Mouse (Mus musculus) hindbrain, postnatal 0 days (tissue): ENCODE data around the gene Pdik1l. TPM values are rescaled to one million over a fixed set of nuclear protein-coding genes. Genes with fewer than 3 reads are reported as not detected.
A peak's percentile ranks its signal among the peaks of the same experiment; 100 is the strongest.
"Not testable (repeated sequence)": the region's sequence is repeated elsewhere in the genome, so short reads cannot be mapped to it uniquely, and the experiment has no call there.

Experiments used
- ATAC-seq: fragments of 200-750 bp; cut with Nextera tagmentation; 2 replicates; pipeline ENCODE4 v1.8.0; 2017; ENCODE audit warnings: mild to moderate bottlenecking, moderate TSS enrichment, moderate library complexity
- DNase-seq: peaks from one replicate; pipeline ENCODE4 v3.0.0-alpha.2; 2015; ENCODE audit warnings: low spot score
- H3K27ac ChIP-seq: fragments of 300-500 bp; sonication (generic); 2 replicates; pipeline ENCODE4 v1.5.1; 2014; ENCODE audit warnings: mild to moderate bottlenecking
- H3K27me3 ChIP-seq: fragments of 300-500 bp; sonication (generic); 2 replicates; pipeline ENCODE4 v1.6.1; 2014; ENCODE audit warnings: low read length, mixed read lengths; ENCODE audit not compliant: insufficient read depth
- H3K36me3 ChIP-seq: fragments of 300-500 bp; sonication (generic); 2 replicates; pipeline ENCODE4 v1.6.1; 2014; ENCODE audit warnings: low read length, mixed read lengths; ENCODE audit not compliant: insufficient read depth
- H3K4me1 ChIP-seq: fragments of 300-500 bp; sonication (generic); 2 replicates; pipeline ENCODE4 v1.6.1; 2014; ENCODE audit warnings: antibody characterized with exemption, low read length, mixed read lengths; ENCODE audit not compliant: insufficient read depth
- H3K4me2 ChIP-seq: fragments of 300-500 bp; sonication (generic); 2 replicates; pipeline ENCODE4 v1.6.1; 2014; ENCODE audit warnings: low read depth, mild to moderate bottlenecking, low read length, moderate library complexity, mixed read lengths
- H3K4me3 ChIP-seq: fragments of 300-500 bp; sonication (generic); 2 replicates; pipeline ENCODE4 v1.5.1; 2014; ENCODE audit warnings: low read length
- H3K9ac ChIP-seq: fragments of 300-500 bp; sonication (generic); replicated peaks from 2 replicates; pipeline ENCODE4 v1.6.1; 2014; ENCODE audit warnings: mild to moderate bottlenecking, low read length, moderate library complexity, mixed read lengths
- H3K9me3 ChIP-seq: fragments of 300-500 bp; sonication (generic); 2 replicates; pipeline ENCODE4 v1.6.1; 2016; ENCODE audit warnings: low read length, mixed read lengths
- CTCF ChIP-seq: IDR thresholded peaks from 2 replicates; pipeline ENCODE4 v1.5.1; 2016; ENCODE audit warnings: antibody characterized with exemption, control low read depth, low read depth
- whole genome bisulfite sequencing: fragments of 180-500 bp; shearing (Covaris S2); extraction: QIAGEN DNeasy Blood & Tissue Kit; methylation state at CpG from one replicate; pipeline ENCODE4 v1.1.7; 2014; 5-methylcytosine and 5-hydroxymethylcytosine counted together
- polyA plus RNA-seq: library from polyadenylated mRNA; unstranded; fragments of >200 nt; fragmentation: Nextera tagmentation; extraction: Ambion mirVana; gene quantifications from 2 replicates; pipeline ENCODE4 v1.2.1, GENCODE M21; 2015
- total RNA-seq: library from RNA; depleted of rRNA; stranded (reverse); fragments of >200 nt; gene quantifications from 2 replicates; pipeline ENCODE4 v1.2.3, GENCODE M21; 2014

Pdik1l gene
- total and polyA plus RNA-seq, 2 experiments from 2014 or later, result 24.8 to 35.2 TPM

- H3K9me3 ChIP-seq, result no peaks in the 10 kb centered on the region
- H3K27me3 ChIP-seq, result no peaks in the 10 kb centered on the region
- no peak overlapping the region for H3K27ac ChIP-seq
- H3K9ac ChIP-seq, result no peak overlapping the region
- ATAC-seq, result no peak
- 0 out of 2 replicates have a peak overlapping the region, but pooled peaks have one; percentile 5 for H3K4me2 ChIP-seq
- 10% methylated on average over 14 of the region's 14 CpGs for WGBS
- peak; percentile 34 for DNase-seq
- H3K36me3 ChIP-seq, result peaks cover 18% of the 10 kb centered on the region
- H3K4me3 ChIP-seq, result no peak overlapping the region
- no peaks in the 10 kb centered on the region for H3K4me1 ChIP-seq
- no peak for TF ChIP-seq CTCF
Measured at GRCm38 (mm10) chr4:134273417-134274345, 14.0 kb downstream of the Pdik1l start.

GRCm38 (mm10) chr4:134272731-134273416 lies 14.8 kb downstream of the Pdik1l start:
- WGBS, result 36% methylated on average over 12 of the region's 13 CpGs
- TF ChIP-seq CTCF, result no peak
- ATAC-seq (no peak), DNase-seq (no peak)
- H3K4me1 ChIP-seq, result no peaks in the 10 kb centered on the region
- H3K27ac ChIP-seq, result no peak overlapping the region
- H3K27me3 ChIP-seq, result no peaks in the 10 kb centered on the region
- peaks cover 12% of the 10 kb centered on the region for H3K36me3 ChIP-seq
- 0 out of 2 replicates have a peak overlapping the region, but pooled peaks have one; percentile 5 for H3K4me2 ChIP-seq
- no peak overlapping the region for H3K4me3 ChIP-seq
- no peak overlapping the region for H3K9ac ChIP-seq
- H3K9me3 ChIP-seq, result no peaks in the 10 kb centered on the region

- H3K4me1 ChIP-seq, result no peaks in the 10 kb centered on the region
- TF ChIP-seq CTCF, result no peak
- no peak overlapping the region for H3K9ac ChIP-seq
- no peak overlapping the region for H3K4me2 ChIP-seq
- DNase-seq, result no peak
- no peaks in the 10 kb centered on the region for H3K27me3 ChIP-seq
- WGBS, result 83% methylated on average over 7 of the region's 7 CpGs
- H3K9me3 ChIP-seq, result no peaks in the 10 kb centered on the region
- peaks cover 4% of the 10 kb centered on the region for H3K36me3 ChIP-seq
- ATAC-seq, result no peak
- no peak overlapping the region for H3K4me3 ChIP-seq
- H3K27ac ChIP-seq, result no peak overlapping the region
Measured at GRCm38 (mm10) chr4:134271979-134272378, 15.7 kb downstream of the Pdik1l start.

GRCm38 (mm10) chr4:134269622-134270021 lies 18.1 kb downstream of the Pdik1l start:
- ATAC-seq, result not testable (repeated sequence)

GRCm38 (mm10) chr4:134268102-134268655 lies 19.5 kb downstream of the Pdik1l start:
- peak; percentile 1; the same call in 1 of the 2 replicates for TF ChIP-seq CTCF
- peak; percentile 18 for DNase-seq
- no peak for ATAC-seq
- no peaks in the 10 kb centered on the region for H3K36me3 ChIP-seq
- no peak overlapping the region for H3K4me3 ChIP-seq
- no peak overlapping the region for H3K27ac ChIP-seq
- no peak overlapping the region for H3K4me2 ChIP-seq
- no peaks in the 10 kb centered on the region for H3K9me3 ChIP-seq
- H3K9ac ChIP-seq, result no peak overlapping the region
- 87% methylated on average over 19 of the region's 19 CpGs for WGBS
- no peaks in the 10 kb centered on the region for H3K27me3 ChIP-seq
- no peaks in the 10 kb centered on the region for H3K4me1 ChIP-seq

More at GRCm38 (mm10) chr4:134269622-134270021, 18.1 kb downstream of the Pdik1l start:
- H3K9ac ChIP-seq, H3K4me3 ChIP-seq, H3K4me1 ChIP-seq, H3K27me3 ChIP-seq, DNase-seq, H3K4me2 ChIP-seq, H3K36me3 ChIP-seq, H3K27ac ChIP-seq, H3K9me3 ChIP-seq: not testable (repeated sequence)

GRCm38 (mm10) chr4:134265860-134266585 lies 21.7 kb downstream of the Pdik1l start:
- no peak for TF ChIP-seq CTCF
- Histone ChIP-seq H3K27ac (no peak overlapping the region), H3K9me3 (no peaks in the 10 kb centered on the region), H3K4me3 (no peak overlapping the region), H3K4me1 (no peaks in the 10 kb centered on the region), H3K9ac (no peak overlapping the region), H3K36me3 (no peaks in the 10 kb centered on the region), H3K4me2 (no peak overlapping the region), H3K27me3 (no peaks in the 10 kb centered on the region)
- WGBS, result 66% methylated on average over 9 of the region's 9 CpGs
- DNase-seq (no peak), ATAC-seq (no peak)
